Mouse (Mus musculus): ENCODE data around the gene Kpna4. TPM values are rescaled to one million over a fixed set of nuclear protein-coding genes. Genes with fewer than 3 reads are reported as not detected.
"Not testable (repeated sequence)": the region's sequence is repeated elsewhere in the genome, so short reads cannot be mapped to it uniquely, and the experiment has no call there.

Gene Kpna4
- polyA plus RNA-seq, 1 experiment from 2014 or later = 37.5 TPM

DNA sequence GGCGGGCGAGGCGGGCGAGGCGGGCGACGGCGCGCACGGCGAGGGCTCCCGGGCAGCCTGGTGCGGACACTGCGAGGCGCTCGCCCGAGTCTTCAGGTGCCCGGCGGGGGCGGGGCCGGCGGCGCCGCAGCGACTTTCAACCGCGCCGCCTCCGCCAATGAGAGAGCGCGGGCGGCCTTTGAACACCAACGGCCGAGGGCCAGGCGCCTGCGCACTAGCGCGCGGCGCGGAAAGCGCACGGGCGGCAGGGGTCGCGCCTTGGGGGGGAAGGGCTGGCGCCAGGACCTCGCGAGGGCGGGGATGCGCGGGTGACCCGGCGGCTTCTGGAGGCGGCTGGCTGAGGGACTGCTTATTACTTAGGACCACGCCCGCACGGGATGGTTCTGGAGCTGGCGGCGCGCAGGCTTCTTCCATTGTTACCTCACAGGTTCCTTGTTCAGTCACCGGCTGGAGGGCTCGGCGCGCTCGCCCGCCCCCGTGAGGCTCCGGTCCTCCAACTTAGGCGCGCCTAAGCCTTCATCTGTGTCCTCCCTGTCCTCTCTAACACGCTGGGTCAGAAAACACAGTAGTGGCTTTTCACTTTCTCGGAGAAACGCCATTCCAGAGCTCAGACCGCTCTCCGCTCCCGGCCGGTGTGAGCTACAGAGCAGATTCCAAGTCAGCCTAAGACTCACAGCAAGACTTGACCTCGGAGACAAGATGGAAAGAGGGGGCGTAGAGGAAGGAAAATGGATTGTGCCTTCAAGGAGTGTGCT lies 82.1 kb downstream of the Kpna4 start, which contains the start of gene Trim59:
Gene Trim59, minus strand, starts transcription at position 111 of the 755 bp plus-strand sequence.
- WGBS = under 1% methylated on average over 62 of the region's 80 CpGs
- Histone ChIP-seq H3K4me1 (peaks cover 35% of the 10 kb centered on the region), H3K4me2 (peak within 1 kb of the TSS; percentile 69), H3K27me3 (no peaks in the 10 kb centered on the region), H3K27ac (peak within 1 kb of the TSS; percentile 95), H3K36me3 (ENCODE audit: poor library complexity, severe bottlenecking) (peaks cover 8% of the 10 kb centered on the region), H3K9me3 (replicated peaks) (no peaks in the 10 kb centered on the region), H3K4me3 (peak within 1 kb of the TSS; percentile 87), H3K9ac (peak within 1 kb of the TSS; percentile 97)
- ATAC-seq = peak; percentile 97

DNA sequence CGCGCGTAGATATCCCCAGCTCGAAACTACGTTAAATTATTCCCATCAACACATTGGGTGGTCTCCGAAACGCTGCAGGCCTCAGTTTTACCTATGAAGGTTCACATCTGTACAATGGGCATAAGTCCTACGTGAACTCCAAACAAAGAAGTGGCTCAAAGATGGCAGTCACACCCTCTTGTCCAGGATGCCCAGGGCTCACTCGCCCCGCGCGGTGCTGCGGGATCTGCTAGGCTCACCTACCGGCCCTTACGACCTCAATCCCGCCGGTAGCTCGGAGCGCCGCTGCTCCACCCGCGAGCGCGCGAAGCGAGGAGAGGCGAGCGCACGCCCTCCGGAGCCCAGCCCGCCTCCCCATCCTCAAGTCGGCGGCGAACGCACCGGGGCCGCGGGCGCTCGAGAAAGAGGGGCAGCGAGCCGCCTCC lies 82.7 kb downstream of the Kpna4 start:
- no peaks in the 10 kb centered on the region for H3K9me3 ChIP-seq (replicated peaks)
- H3K9ac ChIP-seq = peak overlapping the region; percentile 97
- peaks cover 35% of the 10 kb centered on the region for H3K4me1 ChIP-seq
- H3K4me2 ChIP-seq = peak overlapping the region; percentile 69
- peak; percentile 79 for ATAC-seq
- H3K27ac ChIP-seq = peak overlapping the region; percentile 95
- H3K27me3 ChIP-seq = no peaks in the 10 kb centered on the region
- peaks cover 13% of the 10 kb centered on the region for H3K36me3 ChIP-seq (ENCODE audit: poor library complexity, severe bottlenecking)
- WGBS = under 1% methylated on average over 30 of the region's 42 CpGs
- peak overlapping the region; percentile 87 for H3K4me3 ChIP-seq

DNA sequence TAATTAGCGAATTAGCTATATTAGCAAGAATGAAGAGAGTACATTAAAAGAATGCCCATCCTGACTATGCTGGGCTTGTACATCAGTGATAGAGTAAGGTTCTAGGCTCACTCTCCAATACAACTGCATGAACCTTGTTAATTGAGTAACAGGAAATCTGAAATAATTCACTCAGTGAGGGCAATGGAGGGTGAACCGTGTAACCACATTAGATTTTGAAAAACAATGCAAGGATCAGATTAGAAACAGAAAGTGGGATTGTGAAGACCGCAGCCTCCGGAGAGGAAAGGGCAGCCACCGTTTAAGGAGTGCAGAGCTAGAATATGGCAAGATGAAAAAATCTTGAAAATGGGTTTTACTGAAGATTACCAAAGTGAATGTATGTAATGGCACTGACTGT lies 85.6 kb downstream of the Kpna4 start:
- ATAC-seq = no peak
- Histone ChIP-seq H3K27ac (no peak overlapping the region), H3K4me1 (peaks cover 35% of the 10 kb centered on the region), H3K9me3 (replicated peaks) (no peaks in the 10 kb centered on the region), H3K9ac (no peak overlapping the region), H3K4me3 (peak overlapping the region; percentile 20), H3K27me3 (no peaks in the 10 kb centered on the region), H3K36me3 (ENCODE audit: poor library complexity, severe bottlenecking) (peaks cover 28% of the 10 kb centered on the region), H3K4me2 (peak overlapping the region; percentile 36)
- WGBS = 71% methylated on average over 5 of the region's 5 CpGs

DNA sequence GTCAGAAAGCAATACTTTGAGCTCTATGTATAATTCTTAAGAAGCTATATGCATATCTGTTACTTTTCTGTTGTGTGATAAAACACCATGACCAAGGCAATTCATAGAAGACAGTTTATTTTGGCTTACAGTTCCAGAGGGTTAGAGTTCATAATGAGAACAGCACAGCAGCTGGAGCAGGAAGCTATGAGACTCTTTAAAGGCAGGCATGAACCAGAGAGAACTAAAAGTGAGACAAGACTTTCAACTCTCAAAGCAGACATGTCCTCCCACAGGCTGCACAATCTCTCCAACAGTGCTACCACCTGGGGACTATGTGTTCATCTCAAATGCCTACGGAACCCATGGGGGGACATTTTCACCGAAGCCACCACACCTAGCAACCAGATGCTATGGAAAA lies 86.8 kb downstream of the Kpna4 start:
- Histone ChIP-seq H3K36me3 (ENCODE audit: poor library complexity, severe bottlenecking) (peaks cover 31% of the 10 kb centered on the region), H3K27ac (no peak overlapping the region), H3K4me1 (peaks cover 27% of the 10 kb centered on the region), H3K9ac (no peak overlapping the region), H3K4me2 (peak overlapping the region; percentile 36), H3K9me3 (replicated peaks) (no peaks in the 10 kb centered on the region), H3K27me3 (no peaks in the 10 kb centered on the region), H3K4me3 (peak overlapping the region; percentile 20)
- 91% methylated on average over 2 of the region's 2 CpGs for WGBS
- no peak for ATAC-seq

DNA sequence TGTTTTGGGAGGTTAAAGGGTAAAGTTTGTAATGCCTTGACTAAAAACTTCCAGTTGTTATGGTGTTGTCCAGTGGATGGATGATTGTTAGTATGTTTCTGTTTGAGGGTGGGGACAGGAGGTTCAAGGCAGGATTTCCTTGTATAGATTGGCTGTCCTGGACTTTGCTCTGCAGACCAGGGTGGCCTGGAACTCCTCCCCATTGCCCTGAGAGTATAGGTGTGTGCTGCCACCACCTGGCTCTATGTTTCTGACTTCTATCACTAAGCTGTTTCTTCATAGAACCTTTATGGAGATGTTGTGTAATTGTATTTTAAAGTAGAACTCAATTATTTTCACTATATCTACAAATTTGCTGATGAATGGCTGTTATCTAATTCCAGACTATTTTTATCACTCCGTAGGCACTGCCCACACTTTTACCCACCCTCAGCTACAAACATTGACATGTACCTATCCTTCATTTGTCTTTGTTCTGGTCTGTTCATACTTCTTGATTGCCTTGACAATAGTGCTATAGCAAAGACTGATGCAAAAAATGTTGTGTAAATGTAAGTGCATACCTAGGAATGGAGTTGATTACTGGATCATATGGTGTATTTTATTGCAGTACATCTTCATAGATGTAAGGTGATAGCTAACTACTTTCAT lies 100.7 kb downstream of the Kpna4 start:
- Histone ChIP-seq H3K27ac (no peak overlapping the region), H3K4me2 (no peak overlapping the region), H3K9me3 (replicated peaks) (no peaks in the 10 kb centered on the region), H3K36me3 (ENCODE audit: poor library complexity, severe bottlenecking) (peaks cover 71% of the 10 kb centered on the region), H3K27me3 (no peaks in the 10 kb centered on the region), H3K4me3 (no peak overlapping the region), H3K4me1 (no peaks in the 10 kb centered on the region), H3K9ac (no peak overlapping the region)
- WGBS = 98% methylated on average over 1 of the region's 1 CpGs
- ATAC-seq = no peak

DNA sequence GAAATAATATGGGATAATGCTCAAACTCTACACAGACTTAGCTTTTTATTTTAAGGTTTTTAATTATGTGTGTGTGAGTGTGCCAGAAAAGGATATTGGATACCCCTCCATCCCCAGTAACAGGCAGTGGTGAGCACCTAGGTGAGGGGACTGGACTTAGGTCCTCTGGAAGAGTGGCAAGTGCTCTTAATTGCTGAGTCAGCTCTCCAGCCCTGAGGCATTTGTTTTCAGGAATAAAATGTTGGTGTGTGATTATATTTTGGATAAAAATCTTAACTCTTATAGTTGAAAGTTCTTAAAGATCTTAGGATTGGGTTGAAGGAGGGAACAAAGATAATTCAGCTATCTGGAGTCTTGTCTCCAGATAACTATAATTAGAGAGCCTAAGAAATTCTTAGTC lies 106.1 kb downstream of the Kpna4 start:
- peaks cover 61% of the 10 kb centered on the region for H3K36me3 ChIP-seq (ENCODE audit: poor library complexity, severe bottlenecking)
- ATAC-seq = no peak

DNA sequence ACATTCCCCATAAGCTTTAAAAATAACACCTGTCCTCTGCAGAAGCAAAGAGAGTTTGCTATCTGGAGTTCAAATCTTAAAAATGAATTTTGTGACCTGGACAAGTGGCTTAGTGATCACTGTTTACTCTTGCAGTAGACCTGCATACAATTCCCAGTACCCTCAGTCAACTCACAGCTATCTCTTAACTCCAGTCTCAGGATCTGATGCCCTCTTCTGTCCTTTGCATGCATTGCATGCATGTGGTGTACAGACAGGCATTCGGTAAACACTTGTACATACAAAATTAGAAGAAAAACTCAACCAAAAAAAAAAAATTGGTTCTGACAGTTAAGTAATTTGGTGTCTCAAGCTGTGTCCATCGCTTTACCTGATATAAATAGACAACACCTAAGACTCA lies 106.6 kb downstream of the Kpna4 start:
- Histone ChIP-seq H3K4me1 (no peaks in the 10 kb centered on the region), H3K27ac (no peak overlapping the region), H3K4me3 (no peak overlapping the region), H3K4me2 (no peak overlapping the region), H3K9me3 (replicated peaks) (no peaks in the 10 kb centered on the region), H3K27me3 (no peaks in the 10 kb centered on the region), H3K9ac (no peak overlapping the region), H3K36me3 (ENCODE audit: poor library complexity, severe bottlenecking) (peaks cover 58% of the 10 kb centered on the region)
- ATAC-seq = no peak
- 94% methylated on average over 2 of the region's 2 CpGs for WGBS

More for the DNA sequence above, 106.1 kb downstream of the Kpna4 start:
- Histone ChIP-seq H3K4me1 (no peaks in the 10 kb centered on the region), H3K4me3 (no peak overlapping the region), H3K27me3 (no peaks in the 10 kb centered on the region), H3K9me3 (replicated peaks) (no peaks in the 10 kb centered on the region), H3K9ac (no peak overlapping the region), H3K4me2 (no peak overlapping the region), H3K27ac (no peak overlapping the region)

DNA sequence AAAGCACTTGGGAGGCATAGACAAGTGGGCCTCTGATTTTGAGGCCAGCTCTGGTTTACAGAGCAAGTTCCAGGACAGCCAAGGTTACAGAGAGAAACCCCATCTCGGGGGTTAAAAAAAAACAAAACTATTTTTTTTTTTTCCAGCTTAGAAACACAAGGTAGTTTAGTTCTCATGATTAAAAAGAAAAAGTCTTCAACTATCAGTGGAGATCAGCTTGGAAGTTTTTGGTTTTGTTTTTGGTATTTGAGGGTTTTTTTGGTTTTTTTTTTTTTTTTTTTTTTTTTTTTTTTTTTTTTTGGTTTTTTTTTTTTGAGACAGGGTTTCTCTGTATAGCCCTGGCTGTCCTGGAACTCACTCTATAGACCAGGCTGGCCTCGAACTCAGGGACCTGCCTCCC lies 108.3 kb downstream of the Kpna4 start:
- not testable (repeated sequence) for H3K4me1 ChIP-seq; H3K9me3 ChIP-seq (replicated peaks); H3K27me3 ChIP-seq; H3K4me3 ChIP-seq; ATAC-seq; H3K9ac ChIP-seq; H3K27ac ChIP-seq; H3K4me2 ChIP-seq
- H3K36me3 ChIP-seq (ENCODE audit: poor library complexity, severe bottlenecking) = peaks cover 52% of the 10 kb centered on the region
- WGBS = 99% methylated on average over 2 of the region's 2 CpGs

DNA sequence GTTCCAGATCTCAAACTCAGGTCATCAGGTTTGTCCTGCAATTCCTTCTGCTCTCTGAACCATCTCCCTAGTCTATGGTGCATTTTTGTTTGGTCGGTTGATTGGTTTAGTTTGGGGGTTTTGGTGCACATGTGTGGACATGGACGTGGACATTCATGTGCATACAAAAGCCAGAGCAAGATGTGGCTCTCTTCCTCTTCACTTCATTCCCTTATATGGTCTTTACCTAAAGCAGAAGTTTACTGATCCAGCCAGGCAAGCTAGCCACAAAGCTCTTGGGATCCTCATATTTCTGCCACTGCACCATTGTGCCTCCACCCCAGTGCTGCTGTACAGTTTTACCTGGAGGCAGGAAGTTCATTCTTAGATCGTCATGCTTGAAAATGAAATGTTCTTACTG lies 109.7 kb downstream of the Kpna4 start:
- 94% methylated on average over 3 of the region's 3 CpGs for WGBS
- ATAC-seq = no peak
- Histone ChIP-seq H3K27me3 (no peaks in the 10 kb centered on the region), H3K27ac (no peak overlapping the region), H3K4me3 (no peak overlapping the region), H3K4me1 (no peaks in the 10 kb centered on the region), H3K36me3 (ENCODE audit: poor library complexity, severe bottlenecking) (peaks cover 46% of the 10 kb centered on the region), H3K4me2 (no peak overlapping the region), H3K9me3 (replicated peaks) (no peaks in the 10 kb centered on the region), H3K9ac (no peak overlapping the region)

Other genes with a start within 250 kb of the Kpna4 start
- gene Ift80, start 122.5 kb downstream of the Kpna4 start, polyA plus RNA-seq (2015; fragmentation: Nextera tagmentation; extraction: Ambion mirVana) = 12.8 and 13.9 TPM in 2 replicates
- 177 and 180 TPM in 2 replicates for gene Smc4, start 122.4 kb downstream of the Kpna4 start, polyA plus RNA-seq (2015; fragmentation: Nextera tagmentation; extraction: Ambion mirVana)
- gene Trim59, start 82.4 kb downstream of the Kpna4 start, polyA plus RNA-seq (2015; fragmentation: Nextera tagmentation; extraction: Ambion mirVana) = 132 and 134 TPM in 2 replicates
- gene Arl14, start 95.3 kb upstream of the Kpna4 start, polyA plus RNA-seq (2015; fragmentation: Nextera tagmentation; extraction: Ambion mirVana) = not detected in 2 replicates
- gene Ppm1l, start 189.7 kb upstream of the Kpna4 start, polyA plus RNA-seq (2015; fragmentation: Nextera tagmentation; extraction: Ambion mirVana) = 21.1 and 21.4 TPM in 2 replicates

All from forebrain, embryonic 13.5 days (tissue).